Mouse (Mus musculus): ENCODE measurements around the gene Eif3d. TPM values are rescaled to one million over a fixed set of nuclear protein-coding genes. Genes with fewer than 3 reads are reported as not detected.

Gene Eif3d
- 177 TPM for polyA plus RNA-seq (2017; shearing (Covaris generic))

DNA sequence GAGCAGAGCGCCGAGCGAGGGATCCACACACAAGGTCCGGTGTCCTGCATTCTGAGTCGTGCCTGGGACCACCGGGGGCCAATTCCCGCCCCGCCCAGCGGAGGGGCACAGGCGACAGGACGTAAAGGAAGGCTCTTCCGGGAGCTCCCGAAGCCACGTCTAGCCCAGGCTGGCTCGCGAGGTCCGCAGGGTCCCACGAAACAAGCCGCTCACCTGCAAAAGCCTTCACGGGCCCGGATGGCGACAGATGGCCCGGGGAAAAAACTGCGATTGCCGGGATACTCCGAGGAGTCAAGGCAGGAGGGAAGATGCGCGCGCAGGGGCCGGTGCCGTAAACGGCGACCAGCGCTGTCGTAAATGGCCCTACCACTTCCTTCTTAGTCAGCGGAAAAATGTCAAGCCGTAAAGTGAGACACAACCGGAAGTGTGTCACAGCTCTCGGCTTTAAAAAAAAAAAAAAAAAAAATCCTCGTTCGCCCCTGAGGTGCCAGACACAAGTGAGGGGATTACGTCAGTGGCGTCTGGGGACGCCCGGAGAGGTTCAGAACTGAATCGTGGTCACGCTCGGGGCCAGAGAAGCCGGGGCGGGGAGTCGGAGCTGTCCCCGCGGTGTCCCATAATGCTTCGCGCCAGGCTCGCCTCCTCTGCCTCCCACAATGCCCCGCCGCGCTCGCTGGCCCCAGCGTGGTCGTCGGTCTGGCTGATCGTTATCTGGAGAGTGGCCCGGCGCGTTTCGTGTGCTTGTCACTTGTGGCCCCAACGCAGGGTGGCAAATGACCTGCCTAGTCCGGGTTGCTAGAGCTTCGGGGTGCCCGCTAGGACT, at the start of gene Eif3d:
Gene Eif3d, minus strand, starts transcription at position 344 of the 823 bp plus-strand sequence.

DNA sequence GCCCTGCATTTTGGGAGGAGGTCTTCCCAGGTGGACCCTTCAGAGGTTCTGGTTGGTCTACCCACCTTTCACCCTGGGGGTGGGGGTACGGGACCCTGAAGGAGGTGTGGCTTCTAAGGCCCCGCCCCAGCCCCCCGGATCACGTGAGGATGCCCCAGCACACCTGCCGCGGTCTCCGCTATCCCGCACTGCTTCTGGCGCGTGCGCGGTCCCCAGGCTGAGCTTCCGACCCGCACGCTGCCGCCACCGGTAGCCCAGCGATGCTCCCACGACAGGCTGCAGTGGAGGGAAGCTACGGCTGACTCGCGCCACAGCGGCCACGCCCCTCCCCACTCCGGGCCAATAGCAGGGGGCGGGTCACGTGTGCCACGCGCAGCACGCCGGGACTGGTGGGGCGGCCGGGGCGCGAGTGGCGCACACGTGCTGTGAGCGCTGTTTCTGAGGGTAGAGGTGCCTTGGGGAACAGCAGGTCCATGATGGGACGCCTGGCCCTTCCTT, 14.2 kb downstream of the Eif3d start, which contains the start of gene Foxred2:
Gene Foxred2, minus strand, starts transcription at position 319 of the 498 bp plus-strand sequence.

DNA sequence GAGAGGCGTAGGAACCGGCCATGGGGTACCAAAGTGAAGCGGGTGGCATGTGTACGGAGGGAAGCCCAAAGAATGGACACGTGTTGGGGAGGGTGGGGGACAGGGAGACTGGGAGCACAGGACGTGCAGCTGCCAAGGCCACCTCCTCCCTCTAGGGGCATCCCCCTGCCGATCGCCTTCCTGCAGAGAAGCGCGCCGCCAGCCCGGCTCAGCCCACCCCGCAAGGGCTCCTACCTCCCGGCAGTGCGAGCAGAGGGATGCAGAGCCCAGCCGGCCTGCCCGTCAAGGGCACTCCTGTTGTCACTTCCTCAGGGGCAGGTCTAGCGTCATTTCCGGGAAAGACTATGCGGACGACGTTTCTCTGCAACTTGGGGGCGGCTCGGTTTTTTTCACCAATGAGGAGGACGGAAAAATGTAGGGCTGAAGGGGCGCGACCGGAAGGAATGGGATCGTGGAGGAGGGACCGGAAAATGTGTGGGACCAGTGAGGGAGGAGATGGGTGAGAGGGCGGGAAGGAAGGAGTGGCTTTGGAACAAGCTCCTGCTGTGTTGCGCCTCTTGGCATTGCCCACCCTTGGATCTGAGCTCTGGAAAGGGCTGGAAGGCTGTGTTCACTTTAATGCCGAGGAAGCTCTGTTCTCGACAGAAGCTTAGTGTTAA, 41.8 kb downstream of the Eif3d start, which contains the start of gene Txn2:
Gene Txn2, minus strand, starts transcription at position 334 of the 659 bp plus-strand sequence.

Other genes starting within 250 kb of the Eif3d start
- 0.91 TPM for gene Apol9b, start 241.8 kb downstream of the Eif3d start, polyA plus RNA-seq (2017; shearing (Covaris generic))
- gene Apol8, start 213.8 kb downstream of the Eif3d start, polyA plus RNA-seq (2017; shearing (Covaris generic)) = not detected
- gene Myh9, start 128.6 kb downstream of the Eif3d start, polyA plus RNA-seq (2017; shearing (Covaris generic)) = 301 TPM
- 156 TPM for gene Txn2, start 41.8 kb downstream of the Eif3d start, polyA plus RNA-seq (2017; shearing (Covaris generic))
- 3.3 TPM for gene Foxred2, start 14.1 kb downstream of the Eif3d start, polyA plus RNA-seq (2017; shearing (Covaris generic))
- gene Cacng2, start 149.2 kb upstream of the Eif3d start, polyA plus RNA-seq (2017; shearing (Covaris generic)) = not detected
- 28.3 TPM for gene Ift27, start 203.3 kb upstream of the Eif3d start, polyA plus RNA-seq (2017; shearing (Covaris generic))
- not detected for gene Pvalb, start 235.6 kb upstream of the Eif3d start, polyA plus RNA-seq (2017; shearing (Covaris generic))

Measured in naive thymus-derived CD4-positive, alpha-beta T cell, adult 5 months (primary cell).